Mouse (Mus musculus) E14TG2a.4 (cell line): ENCODE results near the gene Gps1.
"Not testable (repeated sequence)": the region's sequence is repeated elsewhere in the genome, so short reads cannot be mapped to it uniquely, and the experiment has no call there.

Experiments used
- H3K27me3 ChIP-seq: 2 replicates; pipeline ENCODE4 v1.6.1; 2014; ENCODE audit warnings: low read length, control low read depth; ENCODE audit not compliant: insufficient read depth
- H3K36me3 ChIP-seq: 2 replicates; pipeline ENCODE4 v1.6.1; 2014; ENCODE audit warnings: low read length, control low read depth; ENCODE audit not compliant: insufficient read depth
- H3K4me1 ChIP-seq: replicated peaks from 2 replicates; pipeline ENCODE4 v1.6.1; 2014; ENCODE audit warnings: low read depth, low read length, control low read depth
- H3K4me3 ChIP-seq: replicated peaks from 2 replicates; pipeline ENCODE4 v1.5.1; 2014; ENCODE audit warnings: mild to moderate bottlenecking, low read length
- H3K9me3 ChIP-seq: 2 replicates; pipeline ENCODE4 v1.6.1; 2014; ENCODE audit warnings: low read length, control low read depth
- CTCF ChIP-seq: conservative IDR thresholded peaks from 2 replicates; pipeline ENCODE4 v1.5.1; 2014; ENCODE audit warnings: low read length
- NANOG ChIP-seq: IDR thresholded peaks from 2 replicates; pipeline ENCODE4 v1.6.1; 2014; ENCODE audit warnings: borderline replicate concordance, low read length, mixed read lengths
- POU5F1 ChIP-seq: IDR thresholded peaks from 2 replicates; pipeline ENCODE4 v1.6.1; 2014; ENCODE audit warnings: low read length, borderline replicate concordance

The Gps1 gene

GRCm38 (mm10) chr11:120831659-120832440 lies 47.8 kb downstream of the Gps1 start:
- Histone ChIP-seq H3K36me3 (no peaks in the 10 kb centered on the region), H3K4me3 (no peak overlapping the region), H3K4me1 (peaks cover 25% of the 10 kb centered on the region), H3K27me3 (no peaks in the 10 kb centered on the region), H3K9me3 (no peaks in the 10 kb centered on the region)
- TF ChIP-seq NANOG = no peak
- no peak for TF ChIP-seq CTCF
- no peak for TF ChIP-seq POU5F1

- not testable (repeated sequence) for H3K9me3 ChIP-seq, H3K27me3 ChIP-seq, H3K4me3 ChIP-seq, H3K36me3 ChIP-seq
- peaks cover 17% of the 10 kb centered on the region for H3K4me1 ChIP-seq
These were observed 48.9 kb downstream of the Gps1 start for GRCm38 (mm10) chr11:120832962-120833361.

GRCm38 (mm10) chr11:120833555-120834280 lies 49.6 kb downstream of the Gps1 start:
- TF ChIP-seq POU5F1 (no peak), NANOG (no peak), CTCF (no peak)
- H3K4me1 ChIP-seq = peaks cover 17% of the 10 kb centered on the region
- H3K36me3 ChIP-seq = no peaks in the 10 kb centered on the region
- H3K9me3 ChIP-seq = no peaks in the 10 kb centered on the region
- H3K4me3 ChIP-seq = no peak overlapping the region
- H3K27me3 ChIP-seq = no peaks in the 10 kb centered on the region
